Mouse (Mus musculus): ENCODE results near the gene Ermard. TPM values are rescaled to one million over a fixed set of nuclear protein-coding genes. Genes with fewer than 3 reads are reported as not detected.
"Not testable (repeated sequence)": the region's sequence is repeated elsewhere in the genome, so short reads cannot be mapped to it uniquely, and the experiment has no call there.

Ermard gene
- total RNA-seq (2014; fragmentation: Nextera tagmentation) (53.5 and 87.9 TPM in 2 replicates), total RNA-seq (2017) (27.9 and 32.3 TPM in 2 replicates)

- ATAC-seq (replicated peaks; ENCODE audit: poor library complexity, severe bottlenecking): peak; percentile 95
Observed at GRCm38 (mm10) chr17:15041175-15041729, at the start of gene Ermard, which contains the start of the genes Tcte3 and Gm3448. Gene Ermard (plus strand): TSS chr17:15041208. Gene Tcte3 (minus strand): TSS chr17:15041488. Gene Gm3448 (minus strand): TSS chr17:15041537.

GRCm38 (mm10) chr17:14992522-14993138, 48.4 kb upstream of the Ermard start:
- ATAC-seq (replicated peaks; ENCODE audit: poor library complexity, severe bottlenecking): peak; percentile 4; the same call in 1 of the 2 replicates

DNA sequence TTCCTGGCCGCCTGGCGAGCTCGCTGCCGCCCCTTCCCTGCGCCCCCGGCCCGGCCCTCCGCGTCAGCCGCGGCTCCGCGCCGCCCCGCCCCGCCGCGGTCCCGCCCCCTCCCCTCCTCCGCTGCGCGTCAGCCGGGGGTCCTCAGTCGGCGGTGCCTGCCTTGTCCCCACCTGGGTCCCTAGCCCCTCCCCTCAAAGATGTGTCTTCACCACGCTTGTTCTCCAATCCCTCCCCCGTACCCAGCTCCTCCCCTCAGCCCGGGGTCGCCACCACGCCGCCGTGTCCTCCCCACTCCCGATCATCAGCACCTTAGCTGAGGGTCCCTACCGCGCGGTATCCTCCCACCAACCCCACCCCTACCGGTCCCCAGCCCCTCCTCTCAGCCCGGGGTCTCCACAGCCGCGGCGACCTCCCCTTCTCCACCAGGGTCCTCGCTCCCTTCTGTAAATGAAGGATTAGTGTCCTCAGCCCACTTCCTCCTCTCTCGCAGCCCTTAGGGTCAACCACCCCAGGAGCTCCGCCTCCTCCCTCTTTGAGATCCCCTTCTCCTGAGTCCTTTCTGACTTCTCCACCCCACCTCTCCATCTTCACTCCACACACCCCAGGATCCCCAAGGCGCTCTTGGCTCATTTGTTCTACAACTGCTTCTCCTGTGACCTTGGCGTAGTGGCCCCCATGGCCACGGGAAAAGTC, 47.7 kb upstream of the Ermard start:
- ATAC-seq (replicated peaks; ENCODE audit: poor library complexity, severe bottlenecking): peak; percentile 77

DNA sequence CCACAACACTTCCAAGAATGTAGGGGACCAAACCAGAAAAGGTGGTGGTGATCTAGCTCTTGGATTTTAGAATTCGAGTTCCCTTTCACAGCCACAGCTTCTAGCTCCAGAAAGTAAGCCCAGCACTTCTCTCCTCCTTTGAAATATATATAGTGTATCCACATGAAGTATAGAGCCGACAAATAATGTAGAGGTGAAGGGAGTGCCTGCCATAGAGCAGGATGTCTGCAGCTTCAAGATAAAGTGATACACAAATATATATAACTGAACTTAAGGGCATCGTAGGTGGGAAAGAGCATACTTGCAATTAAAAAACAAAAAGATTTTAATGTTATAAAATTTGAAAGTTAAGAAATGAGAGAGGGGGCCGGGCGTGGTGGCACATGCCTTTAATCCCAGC, 46.9 kb upstream of the Ermard start:
- not testable (repeated sequence) for ATAC-seq (replicated peaks; ENCODE audit: poor library complexity, severe bottlenecking)

- not testable (repeated sequence) for ATAC-seq (replicated peaks; ENCODE audit: poor library complexity, severe bottlenecking)
Observed at GRCm38 (mm10) chr17:15000047-15000446, 41.0 kb upstream of the Ermard start.

GRCm38 (mm10) chr17:15009088-15009487, 31.9 kb upstream of the Ermard start:
- peak; percentile 74 for ATAC-seq (replicated peaks; ENCODE audit: poor library complexity, severe bottlenecking)

DNA sequence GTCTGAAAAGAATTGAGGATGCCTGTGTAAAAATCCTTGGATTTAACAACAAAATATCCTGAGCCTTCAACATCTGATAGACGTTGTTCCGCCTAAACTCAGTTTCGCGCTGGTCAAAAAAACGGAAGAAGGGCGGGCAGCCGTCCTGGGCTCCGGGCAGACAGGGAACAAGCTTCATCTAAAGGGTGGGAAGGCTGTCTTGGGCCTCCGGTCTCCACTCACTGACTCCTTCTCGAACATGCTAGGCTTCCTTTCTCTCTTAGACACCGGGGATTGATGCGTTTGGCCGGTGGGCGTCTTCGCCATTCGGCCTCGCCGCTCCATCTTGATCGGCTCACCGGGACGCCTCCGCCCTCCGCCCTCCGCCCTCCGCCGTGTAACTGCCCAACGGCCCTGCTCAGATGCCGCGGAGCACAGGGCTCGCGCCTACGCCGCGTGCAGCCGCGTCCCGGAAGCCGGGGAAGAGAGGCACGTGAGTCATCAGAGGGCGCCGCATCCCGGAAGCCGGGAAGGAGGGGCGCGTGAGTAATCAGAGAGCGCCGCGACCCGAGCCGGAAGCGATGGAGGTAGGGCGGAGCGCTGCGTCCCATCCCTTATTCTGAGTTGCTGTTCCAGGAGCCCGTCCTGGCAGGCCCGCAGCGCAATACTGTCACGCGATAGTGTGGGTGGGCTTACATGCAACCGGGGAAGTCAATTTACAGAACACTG, 31.1 kb upstream of the Ermard start, which contains the start of gene Gm3435:
Gene Gm3435 (plus strand): TSS at position 471 of the 708 bp plus-strand sequence.
- ATAC-seq (replicated peaks; ENCODE audit: poor library complexity, severe bottlenecking): peak; percentile 93

GRCm38 (mm10) chr17:15021503-15022220, 19.3 kb upstream of the Ermard start:
- ATAC-seq (replicated peaks; ENCODE audit: poor library complexity, severe bottlenecking): peak; percentile 59

DNA sequence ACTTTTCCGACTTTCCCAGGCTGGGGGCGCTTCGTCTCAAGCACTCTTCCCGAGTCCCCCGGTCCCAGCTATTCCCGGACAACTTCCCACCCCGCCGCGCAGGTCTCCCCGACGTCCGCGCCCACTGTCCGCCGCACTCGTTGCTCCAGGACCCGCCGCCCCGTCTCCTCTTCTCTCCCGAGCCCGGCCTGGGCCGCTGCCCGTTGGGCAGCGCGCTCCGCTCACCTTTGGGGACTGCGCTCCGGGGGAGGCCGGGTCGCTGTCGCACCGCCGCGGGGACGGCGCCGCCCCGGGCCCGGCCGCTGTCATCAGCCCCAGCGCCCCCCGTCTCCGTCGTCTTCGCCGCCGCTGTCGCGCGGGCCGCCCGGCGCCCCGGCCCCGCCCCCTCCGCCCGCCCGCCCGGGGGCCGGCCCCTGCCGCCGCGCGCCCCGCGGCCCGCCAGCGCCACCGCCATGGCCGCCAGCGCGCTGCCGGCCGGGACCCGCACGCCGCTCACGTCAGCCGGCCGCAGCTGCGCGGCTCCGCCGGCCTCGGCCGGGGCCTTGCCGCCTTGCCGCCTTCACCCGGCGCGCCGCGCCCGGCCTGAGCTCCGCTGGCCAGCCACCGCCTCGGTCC, 17.0 kb upstream of the Ermard start:
- peak; percentile 9 for ATAC-seq (replicated peaks; ENCODE audit: poor library complexity, severe bottlenecking)

GRCm38 (mm10) chr17:15024502-15025193, 16.4 kb upstream of the Ermard start:
- ATAC-seq (replicated peaks; ENCODE audit: poor library complexity, severe bottlenecking): peak; percentile 77

DNA sequence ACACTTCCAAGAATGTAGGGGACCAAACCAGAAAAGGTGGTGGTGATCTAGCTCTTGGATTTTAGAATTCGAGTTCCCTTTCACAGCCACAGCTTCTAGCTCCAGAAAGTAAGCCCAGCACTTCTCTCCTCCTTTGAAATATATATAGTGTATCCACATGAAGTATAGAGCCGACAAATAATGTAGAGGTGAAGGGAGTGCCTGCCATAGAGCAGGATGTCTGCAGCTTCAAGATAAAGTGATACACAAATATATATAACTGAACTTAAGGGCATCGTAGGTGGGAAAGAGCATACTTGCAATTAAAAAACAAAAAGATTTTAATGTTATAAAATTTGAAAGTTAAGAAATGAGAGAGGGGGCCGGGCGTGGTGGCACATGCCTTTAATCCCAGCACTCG, 15.5 kb upstream of the Ermard start:
- not testable (repeated sequence) for ATAC-seq (replicated peaks; ENCODE audit: poor library complexity, severe bottlenecking)

- ATAC-seq (replicated peaks; ENCODE audit: poor library complexity, severe bottlenecking): not testable (repeated sequence)
Observed at GRCm38 (mm10) chr17:15031414-15031813, 9.6 kb upstream of the Ermard start.

GRCm38 (mm10) chr17:15040455-15040854, 553 bp upstream of the Ermard start:
- peak; percentile 73 for ATAC-seq (replicated peaks; ENCODE audit: poor library complexity, severe bottlenecking)

GRCm38 (mm10) chr17:15050338-15050737, 9.3 kb downstream of the Ermard start:
- ATAC-seq (replicated peaks; ENCODE audit: poor library complexity, severe bottlenecking): peak; percentile 33; the same call in 1 of the 2 replicates

GRCm38 (mm10) chr17:15052766-15053165, 11.8 kb downstream of the Ermard start:
- peak; percentile 92 for ATAC-seq (replicated peaks; ENCODE audit: poor library complexity, severe bottlenecking)

DNA sequence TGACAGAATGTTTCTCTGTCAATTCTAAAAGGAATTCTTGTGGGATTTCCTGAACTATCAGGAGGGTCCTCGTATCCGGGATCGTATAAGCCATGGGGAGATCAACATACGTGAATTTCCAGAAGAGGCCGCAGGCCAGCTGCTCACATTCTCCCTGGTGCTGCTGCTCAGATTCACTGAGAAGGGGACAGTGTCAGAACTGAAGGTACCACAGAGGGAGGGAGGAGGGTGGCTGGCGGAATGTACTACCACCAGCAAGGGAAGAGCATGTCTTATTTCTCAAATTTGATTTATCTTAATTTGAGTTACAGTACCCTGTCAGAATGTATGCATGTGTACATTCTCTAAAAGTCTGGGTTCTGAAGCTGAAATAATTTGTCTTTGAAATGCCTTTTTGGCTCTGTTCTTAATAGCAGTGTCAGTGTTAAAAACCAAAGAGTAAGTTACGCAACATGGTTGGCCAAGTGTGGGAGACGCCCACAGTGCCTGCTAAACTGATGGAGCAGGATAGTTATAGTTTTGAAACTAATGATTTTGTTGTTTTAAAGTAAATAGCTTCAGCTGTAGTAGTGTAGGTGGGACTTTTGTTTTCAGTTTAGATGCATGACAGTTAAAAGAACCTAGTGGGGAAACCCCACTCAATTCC, 12.3 kb downstream of the Ermard start:
- ATAC-seq (replicated peaks; ENCODE audit: poor library complexity, severe bottlenecking): peak; percentile 76

DNA sequence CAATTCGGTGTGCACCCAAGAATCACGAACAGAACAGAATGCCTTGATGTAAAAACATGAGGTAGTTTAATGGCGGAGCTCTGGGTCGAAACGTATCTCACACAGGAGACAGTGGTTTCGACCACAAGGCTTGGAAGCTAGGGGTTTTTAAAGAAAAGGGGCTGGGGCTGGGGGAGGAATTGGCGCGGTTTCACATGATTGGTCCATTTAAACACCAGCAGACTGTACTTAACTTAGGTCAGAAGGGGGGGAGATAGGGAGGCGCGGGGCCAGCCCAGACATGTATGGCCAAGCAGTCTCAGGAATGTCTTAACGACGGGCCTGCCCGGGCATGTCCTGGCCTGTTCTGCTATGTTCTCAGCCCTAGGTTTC, 12.8 kb downstream of the Ermard start:
- ATAC-seq (replicated peaks; ENCODE audit: poor library complexity, severe bottlenecking): not testable (repeated sequence)

- no peak for ATAC-seq (replicated peaks; ENCODE audit: poor library complexity, severe bottlenecking)
Observed at GRCm38 (mm10) chr17:15055925-15056324, 14.9 kb downstream of the Ermard start.

Measured in granulocyte monocyte progenitor cell, adult 5-6 weeks (primary cell).